Mouse (Mus musculus): Measurements from ENCODE around the gene Id3. TPM values are rescaled to one million over a fixed set of nuclear protein-coding genes. Genes with fewer than 3 reads are reported as not detected.
A peak's percentile ranks its signal among the peaks of the same experiment; 100 is the strongest.
"Not testable (repeated sequence)": the region's sequence is repeated elsewhere in the genome, so short reads cannot be mapped to it uniquely, and the experiment has no call there.

Gene Id3
- 10 to 100 TPM; 58.3 to 64.3 TPM for total RNA-seq (2021)
- long read RNA-seq, experiment 1, transcript Id3-201 (3 exons, 1,278 nt): major isoform, 73 of 75 reads
- long read RNA-seq, experiment 1, partial matches to known transcripts: 2 of 75 reads
- long read RNA-seq, experiment 1, other reads (novel, unspliced or antisense): 0 of 75 reads
- long read RNA-seq, experiment 2, transcript Id3-201 (3 exons, 1,278 nt): major isoform, 46 of 57 reads
- long read RNA-seq, experiment 2, partial matches to known transcripts: 0 of 57 reads
- long read RNA-seq, experiment 2, other reads (novel, unspliced or antisense): 11 of 57 reads

GRCm38 (mm10) chr4:136143193-136143976 lies at the start of gene Id3:
TSS of gene Id3 (plus strand) at chr4:136143497.
- DNase-seq: peak; percentile 98

GRCm38 (mm10) chr4:136094519-136095219 lies 48.6 kb upstream of the Id3 start:
- no peak for DNase-seq

- DNase-seq: no peak
These were observed 47.7 kb upstream of the Id3 start for GRCm38 (mm10) chr4:136095490-136096105.

GRCm38 (mm10) chr4:136096446-136097113 lies 46.7 kb upstream of the Id3 start:
- no peak for DNase-seq

GRCm38 (mm10) chr4:136098446-136098845 lies 44.9 kb upstream of the Id3 start:
- no peak for DNase-seq

GRCm38 (mm10) chr4:136100396-136101070 lies 42.8 kb upstream of the Id3 start:
- no peak for DNase-seq

GRCm38 (mm10) chr4:136101753-136102152 lies 41.5 kb upstream of the Id3 start:
- DNase-seq: not testable (repeated sequence)

DNA sequence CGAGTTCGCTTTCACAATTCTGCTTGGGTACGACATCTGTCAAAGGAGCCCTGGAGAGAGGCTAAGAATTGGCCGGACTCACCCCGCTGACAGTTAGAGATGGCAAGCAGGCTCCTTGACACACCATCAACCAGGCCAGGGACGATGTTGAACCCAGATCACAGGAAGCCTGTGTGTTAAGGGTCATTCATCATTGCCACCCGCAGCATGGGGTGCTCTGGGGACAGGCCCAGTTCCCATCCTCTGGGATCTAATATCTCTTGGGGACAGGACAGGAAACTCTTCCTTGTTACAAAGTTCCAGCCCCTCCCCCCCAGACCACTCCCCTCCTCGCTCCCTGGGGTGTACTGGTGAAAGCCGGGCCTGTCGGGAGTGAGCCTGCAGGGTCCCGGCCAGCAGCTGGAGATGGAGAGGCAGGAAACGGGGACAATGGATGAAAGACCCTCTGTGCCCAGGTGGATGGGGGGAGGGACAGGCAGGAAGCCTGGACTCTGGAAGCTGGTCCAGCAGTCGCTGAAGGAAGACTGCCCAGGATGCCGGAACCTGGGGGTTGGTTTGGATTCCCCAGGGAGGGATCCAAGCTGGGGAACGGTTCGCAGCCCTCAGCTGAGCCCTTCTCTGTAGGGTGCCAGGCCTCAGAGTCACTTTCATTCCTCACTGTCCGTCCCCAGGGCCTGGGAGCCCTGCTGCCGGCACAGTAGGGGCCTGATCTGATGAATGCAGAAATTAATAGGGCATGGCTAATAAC lies 38.5 kb upstream of the Id3 start:
- DNase-seq: peak; percentile 56 to 62

- DNase-seq: no peak
These were observed 36.4 kb upstream of the Id3 start for GRCm38 (mm10) chr4:136106880-136107301.

DNA sequence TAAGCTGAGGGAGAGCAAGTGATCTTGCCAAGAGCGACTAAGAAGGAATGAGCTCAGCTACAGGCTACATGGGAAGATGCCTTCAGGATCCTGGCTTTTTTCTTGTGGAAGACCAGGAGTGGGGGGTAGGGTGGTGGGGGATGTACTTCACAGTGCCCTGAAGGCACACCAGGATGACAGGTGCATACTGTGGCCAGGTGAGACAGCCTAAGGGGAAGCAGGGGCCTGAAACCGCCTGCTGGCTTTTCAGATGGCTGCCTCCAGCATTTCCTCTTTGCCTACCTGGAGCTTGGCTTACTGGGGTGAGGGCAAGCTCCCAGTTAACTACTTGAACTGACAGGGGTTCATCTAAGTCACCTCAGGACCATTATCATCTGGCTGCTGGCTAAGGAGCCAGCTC lies 34.1 kb upstream of the Id3 start:
- DNase-seq: no peak

DNA sequence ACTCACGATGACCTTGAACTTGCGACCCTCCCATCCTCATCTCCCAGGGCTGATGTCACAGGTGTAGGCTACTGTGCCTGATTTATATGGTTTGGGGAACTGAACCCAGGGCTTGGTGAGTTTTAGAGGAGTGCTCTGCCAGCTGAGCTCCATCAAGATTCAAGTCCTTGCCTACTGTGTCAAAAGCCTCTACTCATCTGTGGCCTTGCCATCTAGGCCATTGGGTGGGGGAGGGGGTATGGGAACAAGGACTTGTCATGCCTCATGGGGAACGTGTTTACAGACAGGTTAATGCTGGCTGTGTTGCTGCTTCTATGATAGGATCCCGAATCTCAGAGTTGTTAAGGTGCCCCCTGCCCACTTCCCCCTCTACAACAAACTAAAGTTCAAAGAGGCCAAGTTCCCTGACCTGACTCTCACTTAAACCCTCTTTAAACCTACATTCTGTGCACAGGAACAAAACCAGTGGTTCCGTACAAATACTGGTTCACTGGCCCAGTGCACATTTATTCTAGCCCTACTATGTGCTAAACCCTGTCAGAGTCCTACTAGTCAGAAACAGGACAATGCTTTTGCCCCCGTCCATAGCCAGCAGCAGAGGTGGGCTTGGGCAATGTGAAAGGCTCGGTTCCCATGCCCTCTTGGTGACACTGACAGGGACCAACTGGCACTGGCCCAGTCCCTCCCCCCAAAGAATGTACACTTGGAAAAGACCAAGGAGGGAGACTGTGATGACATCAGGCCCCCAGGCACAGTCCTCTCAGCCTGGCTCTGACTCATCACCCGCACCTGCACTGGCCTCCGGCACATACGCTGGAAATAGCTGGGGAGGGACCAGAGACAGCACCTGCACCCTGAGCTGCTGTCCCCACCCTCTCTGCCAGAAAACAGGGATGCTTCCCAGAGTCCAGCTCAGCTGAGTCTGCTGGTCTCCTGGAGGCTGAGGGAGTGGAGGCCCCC lies 33.1 kb upstream of the Id3 start:
- DNase-seq: no peak

DNA sequence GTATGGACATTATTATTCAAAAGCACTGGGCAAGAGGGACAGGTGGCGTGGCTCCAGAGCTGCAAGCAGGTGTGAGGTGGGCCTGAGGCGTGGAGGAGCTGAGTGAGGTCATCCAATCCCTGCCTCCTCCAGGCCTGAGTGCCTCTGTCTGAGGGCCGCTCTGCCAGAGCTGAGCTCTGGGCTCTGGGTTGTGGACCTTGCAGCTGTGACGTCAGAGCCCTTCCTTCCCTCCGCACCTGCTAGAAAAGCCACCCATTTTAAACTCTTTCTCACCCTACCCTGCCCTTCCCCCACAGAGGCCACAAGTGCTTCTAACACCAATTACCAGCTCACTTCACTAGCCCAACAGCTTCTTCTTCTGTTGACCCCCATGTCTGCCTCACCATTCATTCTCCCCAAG lies 31.0 kb upstream of the Id3 start:
- no peak for DNase-seq

DNA sequence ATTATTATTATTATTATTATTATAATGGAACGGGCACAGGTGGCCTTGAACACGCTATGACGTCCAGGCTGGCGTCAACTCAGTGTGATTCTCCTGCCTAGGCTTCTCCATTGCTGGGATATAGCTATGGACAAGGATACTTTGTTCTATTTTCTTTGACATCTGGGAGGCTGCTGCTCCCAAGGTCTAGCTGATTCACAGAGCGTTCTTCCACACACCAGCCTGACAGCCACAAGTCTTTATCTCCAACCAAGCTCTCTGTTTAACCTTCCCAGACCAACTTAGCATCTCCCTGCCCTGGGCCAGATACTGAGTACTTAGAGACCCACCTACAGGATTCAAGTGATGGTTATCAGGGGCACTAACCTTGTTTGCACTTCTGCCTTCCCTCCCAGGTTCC lies 28.6 kb upstream of the Id3 start:
- no peak for DNase-seq

DNA sequence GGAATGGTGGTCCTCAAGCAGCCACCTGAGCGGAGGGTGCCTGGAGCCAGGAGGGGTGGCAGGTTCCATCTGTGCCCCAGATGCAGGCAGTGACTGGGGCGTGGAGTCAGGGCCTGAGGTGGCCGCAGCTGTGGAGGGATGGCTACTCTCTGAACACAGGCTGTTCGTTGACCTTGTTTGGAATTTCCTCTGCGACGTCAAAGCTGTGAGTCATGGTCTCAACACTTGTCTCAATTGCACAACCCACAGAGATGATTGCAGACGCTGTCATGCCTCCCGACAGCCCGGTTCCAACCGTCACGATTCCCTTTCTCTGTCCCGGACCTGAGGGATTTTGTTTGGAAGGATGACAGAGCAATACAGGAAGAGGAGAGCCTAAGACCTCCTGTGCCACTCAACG lies 26.3 kb upstream of the Id3 start:
- peak; percentile 81 to 88 for DNase-seq

DNA sequence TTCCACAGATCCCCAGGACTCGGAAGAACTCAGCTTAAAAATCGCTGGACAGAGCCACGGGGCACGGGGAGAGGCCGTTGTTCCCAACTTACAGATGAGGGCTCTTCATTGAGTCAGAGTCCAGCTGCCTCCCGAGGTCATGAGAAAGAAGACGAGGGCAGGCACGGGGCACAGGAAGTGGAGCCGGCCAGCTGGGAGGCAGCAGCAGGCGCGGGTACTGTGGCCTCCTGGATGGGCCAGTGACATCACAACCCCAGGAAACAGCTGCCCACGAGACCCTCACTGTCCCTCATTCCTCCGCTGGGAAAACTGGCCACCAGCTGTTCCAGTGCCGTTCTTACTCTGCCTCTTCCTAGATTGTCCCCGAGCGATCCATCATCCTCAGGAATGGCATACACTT lies 23.3 kb upstream of the Id3 start:
- DNase-seq: peak in 1 of 2 experiments; percentile 42

DNA sequence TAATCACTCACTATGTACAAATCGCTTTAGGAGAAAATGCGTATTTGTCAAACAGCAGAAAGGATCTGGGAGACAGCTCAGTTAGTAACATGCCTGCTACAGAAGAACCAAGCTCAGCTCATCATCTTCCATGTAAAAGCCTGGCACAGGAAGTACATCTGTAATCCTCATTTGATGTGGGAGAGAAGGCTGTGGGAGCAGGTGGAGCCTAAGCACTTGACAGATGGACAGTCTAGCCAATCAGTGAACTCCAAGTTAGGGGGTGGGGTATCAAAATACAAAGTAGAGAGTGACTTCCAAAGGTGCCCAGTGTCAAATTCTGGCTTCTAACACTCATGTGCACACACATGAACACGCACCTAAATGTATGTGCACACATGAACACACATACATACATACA lies 22.1 kb upstream of the Id3 start:
- DNase-seq: no peak

- no peak for DNase-seq
These were observed 21.3 kb upstream of the Id3 start for GRCm38 (mm10) chr4:136121844-136122468.

GRCm38 (mm10) chr4:136123111-136123791 lies 20.0 kb upstream of the Id3 start:
- peak; percentile 58 to 61 for DNase-seq

Measured in heart, adult 18-20 months (tissue).